Mouse (Mus musculus) limb, embryonic 12.5 days (tissue): ENCODE measurements around the gene Nat8. TPM values are rescaled to one million over a fixed set of nuclear protein-coding genes. Genes with fewer than 3 reads are reported as not detected.
"Not testable (repeated sequence)": the region's sequence is repeated elsewhere in the genome, so short reads cannot be mapped to it uniquely, and the experiment has no call there.

Experiments used
- ATAC-seq: fragments of 200-750 bp; cut with Nextera tagmentation; 2 replicates; pipeline ENCODE4 v1.8.0; 2017; ENCODE audit warnings: low read depth, moderate TSS enrichment; ENCODE audit not compliant: insufficient number of reproducible peaks, insufficient read depth, low FRiP score, low TSS enrichment
- H3K27ac ChIP-seq: fragments of 300-500 bp; sonication (generic); 2 replicates; pipeline ENCODE4 v1.5.1; 2016; ENCODE audit warnings: mild to moderate bottlenecking, moderate library complexity
- H3K27me3 ChIP-seq: fragments of 300-500 bp; sonication (generic); 2 replicates; pipeline ENCODE4 v1.6.1; 2016; ENCODE audit warnings: mild to moderate bottlenecking, moderate library complexity
- H3K36me3 ChIP-seq: fragments of 300-500 bp; sonication (generic); 2 replicates; pipeline ENCODE4 v1.6.1; 2016; ENCODE audit warnings: mild to moderate bottlenecking, moderate library complexity
- H3K4me1 ChIP-seq: fragments of 300-500 bp; sonication (generic); replicated peaks from 2 replicates; pipeline ENCODE4 v1.6.1; 2016
- H3K4me2 ChIP-seq: fragments of 300-500 bp; sonication (generic); 2 replicates; pipeline ENCODE4 v1.6.1; 2016; ENCODE audit warnings: mild to moderate bottlenecking, moderate library complexity
- H3K4me3 ChIP-seq: fragments of 300-500 bp; sonication (generic); replicated peaks from 2 replicates; pipeline ENCODE4 v1.5.1; 2016; ENCODE audit warnings: mild to moderate bottlenecking
- H3K9ac ChIP-seq: fragments of 300-500 bp; sonication (generic); replicated peaks from 2 replicates; pipeline ENCODE4 v1.6.1; 2016; ENCODE audit warnings: mild to moderate bottlenecking, moderate library complexity
- H3K9me3 ChIP-seq: fragments of 300-500 bp; sonication (generic); 2 replicates; pipeline ENCODE4 v1.6.1; 2016; ENCODE audit warnings: mild to moderate bottlenecking, moderate library complexity
- WGBS: fragments of 180-500 bp; shearing (Covaris S2); methylation state at CpG from one replicate; pipeline ENCODE4 v1.1.7; 2016; 5-methylcytosine and 5-hydroxymethylcytosine counted together
- microRNA-seq: library from miRNA; unstranded; fragments of <30 nt; microRNA quantifications from one replicate; pipeline ENCODE4, GENCODE M21; 2017
- polyA plus RNA-seq: library from polyadenylated mRNA; unstranded; fragments of >200 nt; fragmentation: Nextera tagmentation; extraction: Ambion mirVana; gene quantifications from 2 replicates; pipeline ENCODE4 v1.2.1, GENCODE M21; 2016

Nat8 gene
- polyA plus RNA-seq, 1 experiment from 2014 or later = not detected

DNA sequence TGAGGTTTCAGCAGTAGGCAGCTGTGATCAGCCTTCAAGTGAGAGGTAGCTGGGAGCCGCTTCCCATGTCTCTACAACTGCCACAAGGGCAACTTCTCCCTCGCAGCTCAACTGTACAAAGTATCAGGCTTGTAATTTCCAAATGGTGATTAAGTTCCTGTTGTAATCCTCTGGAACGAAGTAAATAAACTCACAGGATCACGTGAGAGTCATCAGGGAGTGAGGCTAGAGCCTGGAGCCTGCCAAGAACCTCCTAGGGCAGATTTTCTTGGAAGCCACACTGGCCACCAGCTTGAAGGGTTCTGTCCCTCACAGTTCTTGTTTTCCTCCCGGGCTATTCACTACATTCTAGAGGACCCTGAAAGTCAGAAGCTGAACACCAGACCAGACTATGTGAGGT is 28.7 kb downstream of the Nat8 start:
- not testable (repeated sequence) for ATAC-seq, H3K4me1 ChIP-seq, H3K9me3 ChIP-seq, H3K36me3 ChIP-seq, H3K27me3 ChIP-seq, H3K27ac ChIP-seq, H3K4me3 ChIP-seq, H3K4me2 ChIP-seq, H3K9ac ChIP-seq
- 62% methylated on average over 5 of the region's 5 CpGs for WGBS

Small RNA genes lying within 50 kb of the gene (microRNA-seq; reads per million reads assigned to microRNA genes)
- not detected for gene Mir6375

Other genes starting within 250 kb of the Nat8 start
- 9.0 and 10.3 TPM in 2 replicates for gene Alms1, start 244.6 kb downstream of the Nat8 start, polyA plus RNA-seq
- not detected in 2 replicates for gene Nat8f7, start 118.9 kb downstream of the Nat8 start, polyA plus RNA-seq
- 0.34 TPM in 1 of 2 replicates, not detected in the other for gene Nat8f3, start 66.3 kb downstream of the Nat8 start, polyA plus RNA-seq
- gene Nat8f6, start 11.1 kb downstream of the Nat8 start, polyA plus RNA-seq = not detected in 2 replicates
- not detected in 2 replicates for gene Nat8f5, start 11.1 kb downstream of the Nat8 start, polyA plus RNA-seq
- gene Nat8f2, start 37.1 kb upstream of the Nat8 start, polyA plus RNA-seq = not detected in 2 replicates
- gene Nat8f4, start 72.8 kb upstream of the Nat8 start, polyA plus RNA-seq = 2.1 and 2.9 TPM in 2 replicates
- gene Tprkb, start 79.8 kb upstream of the Nat8 start, polyA plus RNA-seq = 35.5 and 36.6 TPM in 2 replicates
- 4.6 and 4.9 TPM in 2 replicates for gene Nat8f1, start 83.6 kb upstream of the Nat8 start, polyA plus RNA-seq
- gene Dusp11, start 129.6 kb upstream of the Nat8 start, polyA plus RNA-seq = 46.0 and 49.1 TPM in 2 replicates
- gene Figla, start 184.1 kb upstream of the Nat8 start, polyA plus RNA-seq = not detected in 2 replicates
- gene Add2, start 196.6 kb upstream of the Nat8 start, polyA plus RNA-seq = 6.4 and 7.4 TPM in 2 replicates